Mouse (Mus musculus) C2C12 (cell line): ENCODE data around the gene Mylk3. TPM values are rescaled to one million over a fixed set of nuclear protein-coding genes. Genes with fewer than 3 reads are reported as not detected.
A peak's percentile ranks its signal among the peaks of the same experiment; 100 is the strongest.

ENCODE experiments used
- H3K27me3 ChIP-seq: one replicate; pipeline ENCODE4 v1.6.1; 2011; ENCODE audit not compliant: control insufficient read depth, insufficient read depth, insufficient read length
- H3K36me3 ChIP-seq: one replicate; pipeline ENCODE4 v1.6.1; 2011; ENCODE audit not compliant: control insufficient read depth, insufficient read depth
- H3K4me3 ChIP-seq: one replicate; pipeline ENCODE4 v1.5.1; 2011; ENCODE audit warnings: mild to moderate bottlenecking, control low read depth; ENCODE audit not compliant: poor library complexity, insufficient read depth, severe bottlenecking
- H3K79me2 ChIP-seq: one replicate; pipeline ENCODE4 v1.6.1; 2011; ENCODE audit not compliant: control insufficient read depth, insufficient read depth
- H3K79me3 ChIP-seq: one replicate; pipeline ENCODE4 v1.6.1; 2011; ENCODE audit warnings: low read depth, control low read depth
- H3ac ChIP-seq: one replicate; pipeline ENCODE3; 2011; ENCODE audit warnings: low read depth; ENCODE audit not compliant: control insufficient read depth, insufficient read length
- CEBPB ChIP-seq: IDR thresholded peaks from one replicate; pipeline ENCODE4 v1.6.1; 2011; ENCODE audit warnings: low read depth, mild to moderate bottlenecking, control low read depth, moderate library complexity
- CTCF ChIP-seq: IDR thresholded peaks from one replicate; pipeline ENCODE4 v1.5.1; 2011; ENCODE audit not compliant: control insufficient read depth, insufficient read depth, insufficient read length
- FOSL1 ChIP-seq: IDR thresholded peaks from one replicate; pipeline ENCODE4 v1.8.0; 2011; ENCODE audit warnings: mild to moderate bottlenecking, low read length; ENCODE audit not compliant: poor library complexity, insufficient read depth, severe bottlenecking
- MAX ChIP-seq: IDR thresholded peaks from one replicate; pipeline ENCODE4 v1.6.1; 2011; ENCODE audit warnings: mild to moderate bottlenecking, control low read depth
- MYOD1 ChIP-seq: IDR thresholded peaks from one replicate; pipeline ENCODE4 v1.6.1; 2011; ENCODE audit warnings: low read depth; ENCODE audit not compliant: control insufficient read depth, insufficient read length
- MYOG ChIP-seq: IDR thresholded peaks from one replicate; pipeline ENCODE4 v1.6.1; 2011; ENCODE audit not compliant: control insufficient read depth, insufficient read length; ENCODE audit errors: extremely low read depth
- USF1 ChIP-seq: IDR thresholded peaks from one replicate; pipeline ENCODE4 v1.6.1; 2011; ENCODE audit warnings: low read depth, mild to moderate bottlenecking, control low read depth, moderate library complexity
- polyA plus RNA-seq: library from polyadenylated mRNA; unstranded; fragments of >200 nt; fragmentation: generic; extraction: Trizol; gene quantifications from one replicate; pipeline ENCODE4 v1.2.1, GENCODE M21; 2012; ENCODE audit warnings: missing spikeins

The Mylk3 gene
- polyA plus RNA-seq, 1 experiment: not detected

- Histone ChIP-seq H3K36me3 (peaks cover 52% of the 10 kb centered on the region), H3K79me3 (peaks cover 4% of the 10 kb centered on the region), H3K79me2 (peaks cover 8% of the 10 kb centered on the region), H3K4me3 (no peak overlapping the region), H3K27me3 (no peaks in the 10 kb centered on the region), H3ac (no peak overlapping the region)
- no peak for TF ChIP-seq MAX
- no peak for TF ChIP-seq MYOG
- TF ChIP-seq FOSL1: no peak
- TF ChIP-seq USF1: no peak
- TF ChIP-seq MYOD1: no peak
- TF ChIP-seq CEBPB: no peak
- no peak for TF ChIP-seq CTCF
Observed at GRCm38 (mm10) chr8:85308564-85308963, 77.6 kb downstream of the Mylk3 start.

- Histone ChIP-seq H3K27me3 (no peaks in the 10 kb centered on the region), H3ac (no peak overlapping the region), H3K79me3 (peaks cover 46% of the 10 kb centered on the region), H3K4me3 (no peak overlapping the region), H3K36me3 (peaks cover 73% of the 10 kb centered on the region), H3K79me2 (peaks cover 56% of the 10 kb centered on the region)
- TF ChIP-seq CEBPB (no peak), CTCF (no peak), MAX (no peak), MYOG (no peak), MYOD1 (no peak), FOSL1 (no peak), USF1 (no peak)
Observed at GRCm38 (mm10) chr8:85303531-85303930, 82.6 kb downstream of the Mylk3 start.

GRCm38 (mm10) chr8:85302931-85303330 is 83.2 kb downstream of the Mylk3 start:
- H3K79me2 ChIP-seq: peaks cover 62% of the 10 kb centered on the region
- no peak overlapping the region for H3ac ChIP-seq
- peaks cover 52% of the 10 kb centered on the region for H3K79me3 ChIP-seq
- H3K27me3 ChIP-seq: no peaks in the 10 kb centered on the region
- no peak for TF ChIP-seq CTCF
- TF ChIP-seq FOSL1: no peak
- no peak for TF ChIP-seq MAX
- no peak for TF ChIP-seq MYOD1
- TF ChIP-seq MYOG: no peak
- no peak for TF ChIP-seq USF1
- no peak for TF ChIP-seq CEBPB
- H3K36me3 ChIP-seq: peaks cover 67% of the 10 kb centered on the region
- H3K4me3 ChIP-seq: no peak overlapping the region

GRCm38 (mm10) chr8:85301941-85302340 is 84.2 kb downstream of the Mylk3 start:
- no peak overlapping the region for H3K4me3 ChIP-seq
- TF ChIP-seq CEBPB: no peak
- no peak for TF ChIP-seq CTCF
- TF ChIP-seq MYOG: no peak
- TF ChIP-seq USF1: no peak
- TF ChIP-seq MYOD1: no peak
- no peak for TF ChIP-seq FOSL1
- no peak for TF ChIP-seq MAX
- peaks cover 72% of the 10 kb centered on the region for H3K79me2 ChIP-seq
- no peak overlapping the region for H3ac ChIP-seq
- H3K79me3 ChIP-seq: peaks cover 61% of the 10 kb centered on the region
- H3K36me3 ChIP-seq: peaks cover 58% of the 10 kb centered on the region
- no peaks in the 10 kb centered on the region for H3K27me3 ChIP-seq

GRCm38 (mm10) chr8:85299434-85300077 is 86.6 kb downstream of the Mylk3 start, which contains the start of the genes Orc6 and Vps35:
TSS of gene Orc6 (plus strand) at chr8:85299632.
TSS of gene Vps35 (minus strand) at chr8:85299802.
- Histone ChIP-seq H3K27me3 (no peaks in the 10 kb centered on the region), H3K79me2 (peaks cover 93% of the 10 kb centered on the region), H3K79me3 (peaks cover 78% of the 10 kb centered on the region), H3ac (peak within 1 kb of the TSS; percentile 81), H3K4me3 (peak within 1 kb of the TSS; percentile 95), H3K36me3 (peaks cover 38% of the 10 kb centered on the region)
- TF ChIP-seq MYOG (no peak), CTCF (no peak), MYOD1 (no peak), USF1 (peak; percentile 72), CEBPB (no peak)

GRCm38 (mm10) chr8:85298600-85299433 is 87.3 kb downstream of the Mylk3 start:
- H3K36me3 ChIP-seq: peaks cover 39% of the 10 kb centered on the region
- H3K79me3 ChIP-seq: peaks cover 78% of the 10 kb centered on the region
- peak overlapping the region; percentile 81 for H3ac ChIP-seq
- TF ChIP-seq FOSL1 (no peak), MYOG (no peak), CTCF (no peak), MAX (no peak), CEBPB (no peak)
- H3K79me2 ChIP-seq: peaks cover 91% of the 10 kb centered on the region
- H3K4me3 ChIP-seq: peak overlapping the region; percentile 95
- no peaks in the 10 kb centered on the region for H3K27me3 ChIP-seq
